Mouse (Mus musculus): ENCODE measurements around the gene Syngap1. TPM values are rescaled to one million over a fixed set of nuclear protein-coding genes. Genes with fewer than 3 reads are reported as not detected.

Syngap1 gene
- polyA plus RNA-seq (2012; fragmentation: generic; extraction: Trizol), result 10 to 100 TPM in 1 of 2 experiments, under 1 TPM in 1; 0.30 to 12.1 TPM

DNA sequence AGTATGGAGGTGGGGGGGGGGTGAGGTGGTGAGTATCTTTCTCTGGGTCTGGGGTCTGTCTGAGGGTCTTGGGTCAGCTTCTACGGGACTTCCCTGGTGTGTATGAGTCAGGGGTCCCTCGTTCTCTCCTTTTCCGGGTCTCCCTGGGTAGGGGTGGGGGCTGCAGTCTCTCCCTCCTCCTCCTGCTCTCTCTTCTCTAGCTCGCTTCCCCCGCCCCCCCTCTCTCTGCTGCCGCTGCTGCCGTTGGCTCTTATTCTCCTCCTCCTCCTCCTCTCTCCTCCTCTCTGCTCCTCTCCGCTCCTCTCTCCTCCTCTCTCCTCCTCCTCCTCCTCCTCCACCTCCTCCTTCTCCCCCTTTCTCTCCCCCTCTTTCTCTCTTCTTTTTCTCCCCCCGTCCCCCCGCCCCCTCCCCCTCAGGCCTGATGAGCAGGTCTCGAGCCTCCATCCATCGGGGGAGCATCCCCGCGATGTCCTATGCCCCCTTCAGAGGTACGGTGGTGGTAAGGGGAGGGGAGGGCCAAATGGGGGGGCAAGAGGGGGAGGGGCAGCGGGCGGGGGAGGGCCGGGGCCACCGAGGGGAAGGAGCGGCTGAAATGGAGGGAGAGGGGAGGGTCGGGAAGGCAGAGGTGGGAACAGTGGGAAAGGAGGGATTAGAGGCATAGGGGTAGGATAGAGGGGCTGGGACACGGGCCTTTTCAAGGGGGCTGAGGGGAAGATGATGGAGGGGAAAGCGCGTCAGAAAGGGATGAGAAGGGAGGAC, at the start of gene Syngap1:
Gene Syngap1 (plus strand): TSS at position 223 of the 759 bp plus-strand sequence.

DNA sequence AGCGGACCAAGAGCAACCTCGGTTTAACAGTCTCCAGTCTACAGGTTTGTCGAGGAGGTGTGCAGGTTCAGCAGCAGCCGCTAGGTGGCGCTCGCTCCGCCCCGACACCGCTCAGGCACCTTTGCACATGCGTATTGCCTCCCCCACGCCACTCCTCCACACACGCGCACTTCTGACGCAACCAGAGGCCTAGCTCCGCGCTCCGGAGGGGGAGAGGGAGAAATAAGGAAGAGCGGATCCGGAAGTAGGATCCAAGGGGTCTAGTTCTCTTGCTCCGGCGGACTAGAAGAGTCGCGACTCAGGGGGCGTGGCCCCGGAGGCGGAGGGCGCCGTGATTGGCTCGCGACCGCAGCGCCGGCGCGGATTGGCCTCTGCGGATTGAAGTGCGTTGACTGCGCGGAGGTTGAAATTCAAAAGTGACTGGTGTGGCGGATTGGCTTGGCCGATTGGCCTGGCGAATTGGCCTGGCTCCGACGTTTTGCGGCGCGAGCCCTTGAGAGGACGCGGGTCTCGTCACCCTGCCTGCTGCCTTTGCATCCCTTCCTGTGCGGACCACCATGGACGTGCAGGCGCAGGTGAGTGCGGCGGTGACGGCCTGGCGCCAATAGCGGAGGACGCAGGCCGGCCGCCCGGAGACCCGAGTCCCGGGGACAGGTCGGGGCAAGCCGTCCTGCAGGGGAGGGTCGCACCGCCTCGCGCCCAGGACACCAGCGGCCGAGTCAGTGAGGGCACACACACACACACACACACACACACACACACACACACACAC, 24.2 kb upstream of the Syngap1 start, which contains the start of gene Kifc5b:
Gene Kifc5b (plus strand): TSS at position 381 of the 772 bp plus-strand sequence.

DNA sequence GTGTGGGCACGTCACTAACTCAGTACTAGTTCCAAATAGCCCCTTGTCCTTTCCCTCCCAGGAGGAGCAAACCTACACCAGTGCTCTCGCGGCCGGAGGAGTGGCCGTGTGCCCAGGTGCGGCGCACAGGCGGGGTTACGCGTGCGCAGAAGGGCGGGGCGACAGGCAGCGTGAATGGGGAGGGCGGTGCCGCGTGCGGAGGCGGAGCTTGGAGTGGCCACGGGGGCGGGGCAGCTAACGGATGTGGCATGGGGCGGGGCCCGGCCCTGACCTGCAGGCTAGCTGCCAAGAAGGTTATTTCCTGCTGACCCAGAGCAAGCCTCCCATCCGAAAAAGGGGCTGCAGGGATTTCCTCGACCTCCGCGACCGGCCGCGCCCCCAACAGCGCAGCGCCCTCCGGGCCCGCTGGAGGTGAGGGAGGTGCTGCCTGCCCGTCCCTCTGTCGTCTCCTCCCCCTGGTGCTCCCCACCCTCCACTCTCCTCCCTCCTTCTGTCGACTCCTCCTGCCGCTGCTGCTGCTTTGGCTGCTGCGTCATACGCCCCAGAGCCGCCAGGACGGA, 8.1 kb upstream of the Syngap1 start, which contains the start of gene Phf1:
Gene Phf1 (plus strand): TSS at position 214 of the 560 bp plus-strand sequence.

DNA sequence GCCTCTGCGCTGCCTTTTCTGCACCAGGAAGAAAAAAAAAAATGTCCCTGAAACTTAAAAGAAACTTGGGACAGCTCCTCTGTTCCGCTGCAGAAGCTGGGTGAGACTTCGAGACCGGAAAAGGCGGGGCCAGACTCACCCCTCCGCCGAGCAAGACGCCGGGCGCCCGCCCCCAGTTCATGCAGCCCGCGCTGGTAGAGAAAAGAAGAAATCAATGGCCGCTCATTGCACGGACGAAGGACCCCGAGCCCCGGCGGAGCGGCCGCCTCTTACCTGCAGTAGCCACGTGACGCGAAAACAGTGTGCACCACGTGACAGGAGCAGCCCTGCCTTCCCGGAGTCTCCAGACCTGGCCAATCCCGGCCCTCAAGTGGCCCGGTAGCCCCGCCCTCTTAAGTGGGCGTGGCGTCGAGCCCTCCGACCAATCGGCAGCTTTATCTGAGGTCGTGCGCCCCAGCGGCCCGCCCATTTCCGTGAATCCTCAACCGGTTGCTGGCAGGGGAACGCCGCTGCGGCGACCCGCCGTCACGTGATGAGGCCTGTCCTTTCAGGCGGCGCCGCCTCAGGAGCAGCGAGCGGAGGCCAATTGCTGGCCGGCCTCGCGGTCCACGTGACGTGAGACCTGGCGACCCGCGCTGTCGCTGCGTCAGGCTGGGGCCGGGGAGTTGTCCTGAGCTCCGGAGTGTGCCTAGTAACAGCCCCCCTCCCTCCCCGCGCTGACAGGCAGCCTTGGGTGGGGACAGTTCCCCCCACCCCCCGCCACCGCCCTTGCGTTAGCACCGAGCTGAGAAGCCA, 1.7 kb upstream of the Syngap1 start, which contains the start of gene Cuta:
Gene Cuta (minus strand): TSS at position 392 of the 795 bp plus-strand sequence.

DNA sequence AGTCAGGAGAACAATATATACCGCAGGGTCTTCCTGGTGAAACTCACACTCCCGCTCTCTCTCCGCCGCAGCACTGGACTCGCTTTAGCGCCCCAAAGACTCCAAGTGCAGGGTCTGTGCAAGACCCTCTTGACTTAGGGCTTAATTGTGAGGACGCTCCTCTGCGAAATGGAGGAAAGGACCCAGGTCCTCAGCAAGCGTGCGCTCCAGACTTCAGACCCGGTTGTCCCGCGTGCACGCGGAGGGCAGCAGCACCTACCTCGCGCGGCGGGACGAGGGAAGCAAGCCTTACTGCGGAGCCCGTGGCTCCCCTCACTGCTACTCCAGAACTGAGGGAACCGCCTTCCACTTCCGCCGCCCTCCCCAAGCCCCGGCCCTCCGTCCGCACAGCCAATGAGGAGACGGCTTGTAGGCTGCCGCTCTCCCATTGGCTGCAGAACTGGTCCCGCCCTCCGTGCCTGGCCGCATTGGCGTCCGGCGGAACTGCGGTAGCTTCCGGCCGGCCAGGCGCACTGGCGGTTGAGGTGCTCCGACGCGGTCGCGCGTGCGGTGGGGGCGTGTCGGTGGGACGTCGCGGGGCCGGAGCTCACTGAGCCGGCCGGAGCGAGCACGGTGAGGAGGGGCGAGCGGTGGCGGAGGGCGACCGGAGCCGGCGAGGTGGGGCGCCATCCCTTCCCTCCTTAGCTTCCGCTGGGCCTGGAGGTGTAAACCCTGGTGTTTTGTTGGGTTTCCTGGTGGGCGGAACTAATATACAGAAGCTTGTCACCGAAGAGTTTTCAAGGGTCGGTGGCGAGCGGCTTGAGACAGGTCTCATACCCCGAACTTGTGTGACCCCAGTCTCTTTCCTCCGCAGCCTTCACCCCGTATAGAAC, 31.9 kb downstream of the Syngap1 start, which contains the start of gene Zbtb9:
Gene Zbtb9 (plus strand): TSS at position 465 of the 872 bp plus-strand sequence.

Other genes with a start within 250 kb of the Syngap1 start
- gene Crebrf, start 225.6 kb upstream of the Syngap1 start, polyA plus RNA-seq (2012; fragmentation: generic; extraction: Trizol), result 1 to 10 TPM in 1 of 2 experiments, under 1 TPM in 1; 0.06 to 2.4 TPM
- 10 to 100 TPM; 36.3 to 48.4 TPM for gene Bnip1, start 160.2 kb upstream of the Syngap1 start, polyA plus RNA-seq (2012; fragmentation: generic; extraction: Trizol)
- under 1 TPM in 1 of 2 experiments, not detected in 1; 0.04 TPM for gene Nkx2-5, start 96.2 kb upstream of the Syngap1 start, polyA plus RNA-seq (2012; fragmentation: generic; extraction: Trizol)
- gene Kifc5b, start 24.2 kb upstream of the Syngap1 start, polyA plus RNA-seq (2012; fragmentation: generic; extraction: Trizol), result 10 to 100 TPM; 11.1 to 31.7 TPM
- 10 to 100 TPM in 1 of 2 experiments, 1 to 10 TPM in 1; 6.1 to 31.6 TPM for gene Phf1, start 8.2 kb upstream of the Syngap1 start, polyA plus RNA-seq (2012; fragmentation: generic; extraction: Trizol)
- 100 to 1,000 TPM; 240 to 326 TPM for gene Cuta, start 1.7 kb upstream of the Syngap1 start, polyA plus RNA-seq (2012; fragmentation: generic; extraction: Trizol)
- gene Zbtb9, start 31.9 kb downstream of the Syngap1 start, polyA plus RNA-seq (2012; fragmentation: generic; extraction: Trizol), result 1 to 10 TPM; 3.1 to 8.4 TPM
- 100 to 1,000 TPM; 107 to 169 TPM for gene Bak1, start 87.8 kb downstream of the Syngap1 start, polyA plus RNA-seq (2012; fragmentation: generic; extraction: Trizol)
- gene Itpr3, start 116.1 kb downstream of the Syngap1 start, polyA plus RNA-seq (2012; fragmentation: generic; extraction: Trizol), result 10 to 100 TPM; 12.4 to 26.1 TPM
- 1,000 to 10,000 TPM in 1 of 2 experiments, 100 to 1,000 TPM in 1; 683 to 1,951 TPM for gene Uqcc2, start 192.7 kb downstream of the Syngap1 start, polyA plus RNA-seq (2012; fragmentation: generic; extraction: Trizol)
- under 1 TPM; 0.34 to 0.94 TPM for gene Ip6k3, start 226.5 kb downstream of the Syngap1 start, polyA plus RNA-seq (2012; fragmentation: generic; extraction: Trizol)